Mouse (Mus musculus) large intestine, adult 2 months (tissue): ENCODE measurements at regions not wholly inside any gene's neighbourhood (a gene's known extent, or its start where the extent isn't known, plus 50 kb on each side); places are given as distances from the start of the nearest gene placed in this dataset.

Experiments
- DNase-seq: peaks from one replicate; pipeline ENCODE4 v3.0.0-alpha.2; 2012; ENCODE audit warnings: low read depth, low spot score
- WGBS: fragments of 180-500 bp; shearing (Covaris S2); methylation state at CpG from one replicate; pipeline ENCODE4 v1.1.7; 2018; 5-methylcytosine and 5-hydroxymethylcytosine counted together

DNA sequence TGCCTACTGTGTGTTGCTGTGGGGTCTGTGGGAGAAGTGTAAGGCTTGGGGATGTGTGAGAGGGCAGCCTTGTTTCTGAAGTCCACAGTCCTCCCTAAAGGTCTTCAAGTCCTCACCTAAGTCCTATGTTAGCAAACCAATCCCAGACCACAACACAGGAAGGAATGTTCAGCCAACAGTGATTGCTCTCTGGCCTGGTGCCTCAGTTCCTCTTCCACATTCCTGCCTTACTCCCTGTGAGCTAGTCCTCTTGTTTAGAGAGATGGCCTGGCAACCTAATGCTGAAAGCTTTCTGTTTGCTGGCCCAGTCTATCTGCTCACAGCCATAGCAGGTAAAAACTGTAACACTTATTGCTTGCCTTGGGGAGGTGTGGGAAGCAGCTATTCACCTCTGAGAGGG lies 58.4 kb upstream of the Habp2 start:
- DNase-seq, result no peak

- DNase-seq, result no peak
- WGBS, result 88% methylated on average over 8 of the region's 8 CpGs
These were observed 55.5 kb upstream of the Habp2 start for GRCm38 (mm10) chr19:56231430-56231829.

DNA sequence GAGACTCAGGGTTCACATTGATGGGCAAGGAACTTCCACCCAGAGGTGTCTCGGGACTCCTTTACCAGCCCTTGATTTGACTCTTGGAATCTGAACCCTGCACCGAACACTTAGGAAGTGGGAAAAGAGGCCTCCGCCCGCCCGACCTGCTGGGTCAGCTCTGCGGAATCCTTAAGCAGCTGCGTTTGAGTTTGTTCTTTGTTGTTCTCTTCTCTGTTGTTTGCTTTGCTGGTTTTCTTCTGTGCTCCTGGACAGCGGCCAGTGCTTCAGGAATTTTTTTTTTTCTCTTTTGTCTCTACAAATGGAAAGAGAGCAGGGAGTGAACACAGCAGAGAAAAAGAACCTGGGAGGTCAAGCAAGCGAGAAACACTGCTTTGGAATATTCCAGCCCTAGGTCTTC lies 55.1 kb upstream of the Habp2 start:
- WGBS, result 24% methylated on average over 9 of the region's 9 CpGs
- DNase-seq, result no peak

GRCm38 (mm10) chr19:56232269-56232668 lies 54.7 kb upstream of the Habp2 start:
- no peak for DNase-seq
- WGBS, result 69% methylated on average over 7 of the region's 7 CpGs

GRCm38 (mm10) chr19:56232950-56233349 lies 54.0 kb upstream of the Habp2 start:
- 96% methylated on average over 5 of the region's 5 CpGs for WGBS
- no peak for DNase-seq

- WGBS, result 42% methylated on average over 2 of the region's 2 CpGs
- no peak for DNase-seq
These were observed 51.9 kb upstream of the Habp2 start for GRCm38 (mm10) chr19:56235040-56235439.
